Mouse (Mus musculus) thymus, postnatal 25 days (tissue): ENCODE data around the gene Dbp.
A peak's percentile ranks its signal among the peaks of the same experiment; 100 is the strongest.
"Not testable (repeated sequence)": the region's sequence is repeated elsewhere in the genome, so short reads cannot be mapped to it uniquely, and the experiment has no call there.

Experiments used
- DNase-seq: peaks from one replicate; pipeline ENCODE4 v3.0.0; 2022

Dbp gene

DNA sequence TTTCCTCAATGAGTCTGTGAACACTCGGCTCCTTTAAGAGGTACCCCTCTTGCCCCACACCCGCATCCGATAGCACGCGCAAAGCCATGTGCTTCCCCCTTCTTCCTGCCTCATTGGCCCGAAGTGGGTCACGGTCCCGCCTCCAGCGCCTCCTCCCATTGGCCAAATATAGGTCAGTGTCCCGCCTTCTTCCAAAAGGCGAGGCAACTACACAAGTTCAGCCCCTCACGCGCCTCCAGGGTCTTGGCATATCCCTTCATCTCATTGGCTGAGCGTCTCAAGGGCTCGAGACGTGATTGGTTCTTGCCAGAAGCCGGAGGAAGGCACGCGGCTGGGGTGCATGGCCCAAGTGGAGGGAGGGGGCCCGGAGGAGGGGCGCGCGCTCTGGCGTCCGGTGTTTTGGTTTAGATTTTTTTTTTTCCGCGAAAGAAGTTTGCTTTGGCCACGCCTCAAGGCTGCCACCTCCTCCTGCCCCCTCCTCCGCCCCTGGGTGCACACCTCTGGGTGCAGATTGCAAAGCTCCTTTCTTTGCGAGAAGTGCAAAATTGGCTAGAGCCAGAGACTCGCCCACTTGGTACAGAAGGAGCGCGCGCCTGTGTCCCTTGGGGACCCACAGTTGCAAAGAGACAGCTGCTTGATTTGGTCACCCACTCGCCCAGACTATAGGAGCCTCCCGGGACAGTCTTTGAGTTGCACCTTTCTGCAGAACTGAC lies at the start of gene Dbp:
Gene Dbp, plus strand, starts transcription at position 359 of the 713 bp plus-strand sequence.
- DNase-seq: peak; percentile 99

DNA sequence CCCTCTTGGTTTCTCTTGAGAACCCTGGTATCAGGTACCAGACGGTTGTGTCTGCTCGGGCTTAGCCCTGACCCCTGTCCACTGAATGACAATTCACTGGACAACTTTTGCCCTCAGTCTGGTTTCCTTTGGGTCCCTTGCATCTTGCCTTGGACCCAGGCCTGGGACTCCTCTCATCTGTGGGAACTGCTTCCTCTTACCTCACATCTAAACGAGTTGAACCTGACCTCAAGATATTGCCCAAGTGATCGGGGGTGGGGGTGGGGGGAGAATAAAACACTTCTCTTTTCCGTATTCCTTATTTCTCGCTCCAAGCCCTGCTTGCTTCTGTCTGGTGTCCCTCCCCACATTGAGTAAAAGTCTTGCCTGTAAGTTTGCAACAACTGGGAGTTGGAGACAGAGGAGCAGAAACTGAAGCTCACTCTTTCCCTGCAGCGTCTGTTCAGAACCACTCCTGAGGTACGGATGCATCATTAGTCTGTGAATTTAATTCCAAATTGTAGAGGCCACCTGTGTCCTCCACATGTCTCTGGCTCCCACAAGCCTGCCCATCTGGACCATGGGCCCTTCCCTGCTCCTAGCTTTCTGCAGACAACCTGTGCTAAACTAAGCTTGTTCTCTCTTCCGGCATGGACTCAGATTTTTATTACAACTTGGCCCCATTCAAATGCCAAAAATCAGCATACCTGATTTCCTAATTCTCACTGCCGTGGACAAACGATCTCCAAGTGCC lies 44.0 kb upstream of the Dbp start:
- no peak for DNase-seq

DNA sequence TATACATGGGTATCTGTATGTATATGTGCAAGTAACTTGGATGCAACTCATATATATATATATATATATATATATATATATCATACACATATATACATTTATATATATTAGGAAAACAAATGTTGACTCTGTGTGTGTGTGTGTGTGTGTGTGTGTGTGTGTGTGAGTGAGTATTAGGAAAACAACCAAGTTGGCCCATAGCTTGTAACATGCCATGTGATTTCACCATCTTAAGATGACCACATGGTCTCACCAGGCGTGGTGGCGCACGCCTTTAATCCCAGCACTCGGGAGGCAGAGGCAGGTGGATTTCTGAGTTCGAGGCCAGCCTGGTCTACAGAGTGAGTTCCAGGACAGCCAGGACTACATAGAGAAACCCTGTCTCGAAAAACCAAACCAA lies 43.2 kb upstream of the Dbp start:
- DNase-seq: not testable (repeated sequence)

DNA sequence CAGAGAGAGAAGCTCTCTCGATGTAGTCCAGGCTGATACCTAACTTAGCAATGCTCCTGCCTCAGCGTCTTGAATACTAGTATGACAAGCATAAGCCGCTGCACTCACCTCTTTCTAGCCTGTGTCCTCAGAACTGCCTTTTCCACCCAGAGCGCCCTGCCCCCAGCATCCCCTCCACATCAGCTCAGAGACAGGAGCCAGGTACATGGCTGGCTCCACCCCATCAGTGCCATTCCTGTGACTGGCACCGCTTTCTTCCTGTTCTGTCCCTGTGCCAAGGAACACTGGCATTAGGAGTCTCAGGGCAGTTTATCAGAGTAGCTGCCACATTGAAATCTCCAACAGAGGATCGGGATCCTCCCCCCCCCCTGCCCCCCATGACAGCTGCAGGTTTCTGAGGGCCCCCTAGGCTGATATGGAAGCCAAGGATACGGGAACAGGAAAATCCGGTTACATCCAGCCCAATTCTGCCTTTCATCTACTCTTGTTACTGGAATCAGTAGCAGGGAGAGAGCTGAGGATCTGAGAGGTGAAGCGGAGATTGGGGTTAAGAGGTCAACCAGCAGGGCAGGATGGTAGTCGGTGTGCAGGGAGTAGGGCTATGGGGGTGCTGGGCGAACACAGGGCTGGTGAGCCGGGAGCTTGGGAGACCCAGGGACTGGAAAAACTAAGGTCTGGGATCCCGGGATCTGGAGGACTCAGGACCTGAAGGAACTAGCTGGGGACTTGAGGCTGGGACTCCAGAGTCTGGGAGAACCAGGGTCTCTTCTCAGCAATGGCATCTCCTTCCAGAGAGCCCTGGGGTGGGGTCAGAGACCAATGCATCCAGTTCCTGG lies 39.4 kb upstream of the Dbp start:
- DNase-seq: no peak

DNA sequence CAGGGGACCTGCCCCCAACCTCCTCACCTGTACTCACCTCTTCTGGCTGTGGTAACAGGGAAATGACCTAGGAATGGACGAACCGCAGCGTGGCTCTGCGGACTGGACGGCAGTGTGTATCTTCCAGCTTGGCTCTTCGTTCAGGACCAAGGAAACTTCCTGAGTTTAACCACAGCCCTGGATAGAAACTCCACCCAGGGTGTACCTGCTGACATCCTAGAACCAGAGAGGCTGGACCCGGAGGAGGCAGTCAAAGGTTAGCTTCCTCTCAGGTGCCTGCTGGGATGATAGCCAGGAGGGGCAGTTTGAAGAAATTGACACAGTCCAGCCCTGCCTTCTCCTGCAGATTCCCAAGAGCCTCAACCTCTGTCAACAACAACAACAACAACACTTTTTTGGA lies 38.7 kb upstream of the Dbp start, which contains the start of gene Fut2:
Gene Fut2, minus strand, starts transcription at position 234 of the 400 bp plus-strand sequence.
- no peak for DNase-seq

DNA sequence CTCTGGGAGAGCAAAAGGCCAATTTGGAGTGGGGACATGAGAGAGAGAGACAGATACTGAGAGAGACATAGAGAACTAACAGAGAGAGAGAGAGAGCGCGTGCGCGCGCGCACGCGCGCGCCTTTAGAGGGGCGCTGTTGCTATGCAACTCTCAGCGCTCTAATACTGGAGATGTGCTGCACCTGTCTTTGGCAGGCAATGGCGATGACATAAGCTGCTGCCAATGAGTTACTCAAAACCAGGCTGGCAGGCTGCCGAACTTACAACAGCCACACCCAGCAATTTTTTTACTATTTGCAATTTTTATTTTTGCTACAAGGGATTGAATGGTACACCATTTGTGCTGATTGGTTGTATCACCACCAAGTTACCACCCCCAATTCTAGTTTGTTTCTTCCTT lies 37.1 kb upstream of the Dbp start:
- DNase-seq: no peak

DNA sequence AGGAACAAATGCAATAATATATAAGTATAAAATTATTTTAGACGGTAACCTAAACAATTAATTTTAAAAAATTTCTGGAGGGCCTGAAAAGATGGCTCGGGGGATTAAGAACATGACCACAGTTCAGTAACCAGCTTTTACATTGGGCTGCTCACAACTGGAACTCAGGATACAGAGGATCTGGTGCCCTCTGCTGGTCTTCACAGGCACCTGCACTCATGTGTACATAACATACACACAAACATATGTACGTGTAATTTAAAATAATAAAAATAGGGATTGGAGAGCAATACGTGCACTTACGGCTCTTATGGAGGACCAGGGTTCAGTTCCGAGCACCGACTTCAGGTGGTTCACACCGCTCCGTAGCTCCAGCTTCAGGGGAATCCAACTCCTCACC lies 36.0 kb upstream of the Dbp start:
- DNase-seq: no peak

DNA sequence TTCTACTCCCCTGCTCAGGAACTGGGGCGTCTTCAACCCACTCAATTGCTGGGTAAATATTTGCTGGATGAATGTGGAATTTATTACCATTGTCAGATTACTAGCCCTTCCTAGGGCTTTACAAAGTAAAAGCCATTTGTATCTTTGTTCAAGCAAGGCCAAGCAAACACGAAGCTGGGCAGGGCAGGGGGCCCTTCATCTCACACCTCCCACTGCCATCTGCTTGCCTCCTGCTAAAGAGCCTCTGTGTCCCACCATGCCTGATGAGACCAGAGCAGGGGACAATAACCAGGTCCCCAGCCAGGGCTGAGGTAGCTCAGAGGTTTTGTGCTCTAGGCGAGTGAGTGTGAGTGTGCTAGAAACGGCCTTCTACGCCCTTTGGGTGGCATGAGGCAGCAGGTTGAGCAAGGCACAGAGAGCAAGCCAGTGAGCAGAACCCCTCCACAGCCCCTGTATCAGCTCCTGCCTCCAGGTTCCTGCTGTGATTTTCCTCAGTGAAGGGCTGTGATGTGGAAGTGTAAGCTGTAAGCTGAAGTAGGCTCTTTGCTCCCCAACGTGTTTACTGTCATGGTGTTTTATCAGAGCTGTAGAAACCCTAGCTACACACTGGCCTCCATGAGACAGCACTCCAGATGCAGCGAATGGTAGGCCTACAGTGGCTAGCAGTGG lies 27.1 kb upstream of the Dbp start:
- no peak for DNase-seq

DNA sequence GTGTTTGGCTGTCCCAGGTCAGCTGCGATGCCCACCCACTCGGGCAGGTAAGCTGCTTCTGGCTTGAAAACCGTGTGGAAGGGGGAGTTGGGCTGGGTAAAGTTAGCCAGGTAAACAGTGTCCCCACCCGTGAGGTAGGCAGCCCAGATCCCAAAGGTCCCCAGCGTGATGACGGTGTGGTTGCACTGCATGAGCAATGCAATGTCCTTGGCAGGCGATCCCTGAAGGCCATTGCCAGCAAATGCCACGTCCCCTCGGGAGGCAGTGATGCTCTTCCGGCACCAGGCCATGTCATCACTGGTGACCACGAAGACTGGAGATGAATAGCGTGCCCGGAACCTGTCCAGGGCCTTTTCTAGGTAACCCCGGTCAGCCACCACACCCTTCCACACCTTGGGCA lies 26.4 kb upstream of the Dbp start:
- DNase-seq: no peak

DNA sequence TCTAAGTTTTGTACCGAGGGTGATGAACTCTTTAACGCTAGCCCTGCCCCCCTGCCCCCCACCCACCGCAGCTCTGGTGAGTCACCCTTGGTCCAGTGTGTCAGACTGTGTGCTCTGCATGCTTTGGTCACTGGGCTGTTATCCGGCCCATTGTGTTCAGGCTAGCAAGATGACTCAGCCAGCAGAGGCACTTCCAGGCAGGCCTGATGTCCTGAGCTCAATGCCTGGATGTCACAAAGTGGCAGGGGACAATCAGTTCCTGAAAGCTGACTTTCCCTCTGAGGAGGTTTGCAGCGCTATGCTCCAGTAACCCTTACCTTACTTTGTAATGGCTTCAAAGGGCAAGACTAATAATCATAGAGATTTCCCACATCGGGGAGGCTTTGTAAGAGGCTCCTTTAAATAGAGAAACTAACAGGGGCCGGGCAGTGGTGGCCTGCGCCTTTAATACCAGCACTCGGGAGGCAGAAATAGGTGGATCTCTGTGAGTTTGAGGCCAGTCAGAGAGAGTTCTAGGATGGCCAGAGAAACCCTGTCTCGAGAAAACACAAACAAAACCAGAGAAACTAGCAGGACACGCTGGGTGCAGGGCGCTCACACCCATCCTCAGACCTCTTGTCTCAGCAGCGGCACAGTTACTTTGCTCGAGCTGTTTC lies 24.8 kb upstream of the Dbp start:
- DNase-seq: no peak

DNA sequence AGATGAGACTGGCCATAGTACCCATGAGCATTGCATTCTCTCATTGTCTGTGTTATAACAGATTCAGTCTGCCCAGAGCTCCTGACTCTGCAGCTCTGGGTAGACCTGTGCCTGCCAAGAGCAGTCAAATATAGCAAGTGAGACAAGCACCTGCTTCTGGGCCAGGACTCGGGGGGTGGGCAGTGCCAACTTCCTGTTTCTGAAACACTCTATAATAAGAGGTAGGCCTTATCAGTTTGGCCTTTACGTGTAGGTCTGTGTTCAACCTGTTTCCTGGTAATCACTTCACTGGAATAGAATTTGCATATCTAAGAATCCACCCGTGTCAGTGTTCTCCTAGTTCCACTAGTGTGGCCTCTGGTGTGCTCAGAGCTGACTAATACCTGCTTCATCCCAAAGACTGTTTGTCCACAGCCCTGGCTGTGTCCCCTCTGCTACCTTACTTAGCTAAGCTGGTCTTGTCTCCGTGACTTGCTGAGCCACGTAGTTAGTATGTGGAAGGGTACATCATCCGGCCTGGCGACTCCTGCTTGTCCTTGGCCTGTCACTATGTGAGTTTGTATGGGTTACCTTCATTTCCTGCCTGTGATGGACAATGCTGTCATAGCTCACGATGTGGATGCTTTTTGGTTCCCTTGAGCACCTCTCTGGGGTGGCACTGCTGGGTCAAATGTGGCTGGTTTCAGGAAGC lies 23.7 kb upstream of the Dbp start:
- DNase-seq: no peak

DNA sequence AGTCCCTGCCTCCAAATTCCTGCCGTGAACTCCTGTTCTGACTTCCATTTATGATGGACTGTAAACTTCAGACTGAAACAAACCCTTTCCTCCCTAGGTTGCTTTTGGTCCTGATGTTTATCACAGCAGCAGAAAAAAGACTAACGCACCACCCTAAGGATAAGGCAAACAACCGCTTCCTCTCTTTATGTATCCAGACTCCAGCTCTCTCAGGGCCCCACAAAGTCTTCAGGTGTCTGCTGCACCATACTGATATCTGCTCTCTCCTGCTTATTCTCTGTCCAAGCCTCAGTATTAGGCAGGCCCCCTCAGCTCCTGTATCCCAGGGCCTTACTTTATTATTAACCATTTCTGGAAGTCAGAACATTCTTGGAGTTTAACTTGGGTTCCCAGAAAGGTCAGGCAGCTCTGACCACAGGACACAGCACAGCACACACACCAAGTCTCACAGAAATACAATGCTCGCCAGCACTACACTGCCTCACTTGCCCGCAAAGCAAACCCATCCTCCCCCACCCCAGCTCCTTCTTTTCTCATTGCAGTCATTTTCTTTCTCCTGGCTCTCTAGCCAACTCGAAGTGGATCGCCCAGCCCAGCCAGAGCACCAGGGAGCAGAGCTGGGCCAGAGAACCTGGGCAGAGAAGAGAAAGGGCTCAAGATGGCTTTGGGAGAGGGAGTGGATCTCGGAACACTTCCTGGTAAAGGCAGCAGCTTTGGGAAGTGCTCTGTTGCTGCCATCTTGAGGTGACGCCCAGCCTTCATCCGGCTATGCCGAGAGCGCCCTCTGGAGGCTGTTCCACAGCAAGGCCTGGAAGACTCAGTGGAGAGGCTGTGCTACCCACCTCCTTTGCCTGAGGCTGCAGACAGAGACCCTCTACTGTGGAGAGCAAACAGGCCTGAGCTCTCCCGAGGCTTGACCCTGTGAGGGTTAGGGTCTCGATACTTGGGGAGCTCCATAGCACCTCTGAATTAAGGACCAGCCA lies 22.5 kb upstream of the Dbp start:
- peak; percentile 85 for DNase-seq

DNA sequence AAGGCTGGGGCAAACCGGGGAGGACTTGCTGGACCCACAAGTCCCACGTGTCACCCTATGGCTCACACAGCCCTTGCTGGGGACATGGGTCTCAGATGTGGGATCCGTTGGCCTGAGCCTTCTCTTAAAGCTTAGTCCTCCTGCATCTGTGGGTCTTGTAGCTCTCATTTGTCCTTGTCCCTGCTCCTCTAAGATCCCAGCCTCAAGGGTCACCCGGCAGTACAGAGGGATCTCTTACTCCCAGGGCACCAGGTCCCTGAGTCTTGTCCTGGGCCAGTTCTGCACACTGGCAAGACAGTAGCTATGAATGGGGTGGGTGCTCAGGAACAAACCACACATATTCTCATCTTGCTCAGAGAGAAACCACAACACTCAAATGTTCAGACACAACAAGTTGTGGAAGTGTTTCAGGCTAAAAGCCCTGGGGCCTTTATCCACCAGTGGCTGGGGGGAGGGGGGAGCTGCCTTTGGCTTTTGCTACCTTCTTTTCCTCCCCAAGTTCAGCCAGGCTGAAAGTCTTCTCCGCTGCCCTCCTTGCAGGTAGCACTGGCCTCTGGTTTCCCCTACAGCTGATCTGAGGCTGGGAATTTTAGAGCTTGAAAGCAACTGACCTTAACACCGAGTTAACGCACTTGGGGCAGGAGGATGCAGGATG lies 21.4 kb upstream of the Dbp start, which contains the start of gene Ntn5:
Gene Ntn5, plus strand, starts transcription at position 627 of the 655 bp plus-strand sequence.
- DNase-seq: peak; percentile 27

DNA sequence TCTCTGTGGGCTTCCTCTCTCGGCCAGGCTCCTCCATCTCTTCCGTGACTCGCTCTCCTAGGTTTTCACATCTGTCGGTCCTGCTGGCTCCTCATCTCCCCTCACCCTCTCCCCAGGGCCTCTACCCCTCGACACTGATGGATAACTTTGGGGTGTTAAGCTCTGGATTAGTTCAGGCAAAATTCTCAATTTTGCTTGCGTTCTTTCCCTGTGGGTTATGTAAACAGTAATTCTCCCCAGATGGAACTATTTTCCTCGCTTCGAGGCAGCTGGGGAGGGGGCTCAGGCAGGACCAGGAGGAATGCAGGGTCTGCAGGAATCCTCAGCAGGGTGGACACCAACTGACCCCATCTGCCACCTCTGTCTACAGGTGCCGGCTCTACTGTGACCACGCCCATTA lies 19.1 kb upstream of the Dbp start:
- DNase-seq: no peak

DNA sequence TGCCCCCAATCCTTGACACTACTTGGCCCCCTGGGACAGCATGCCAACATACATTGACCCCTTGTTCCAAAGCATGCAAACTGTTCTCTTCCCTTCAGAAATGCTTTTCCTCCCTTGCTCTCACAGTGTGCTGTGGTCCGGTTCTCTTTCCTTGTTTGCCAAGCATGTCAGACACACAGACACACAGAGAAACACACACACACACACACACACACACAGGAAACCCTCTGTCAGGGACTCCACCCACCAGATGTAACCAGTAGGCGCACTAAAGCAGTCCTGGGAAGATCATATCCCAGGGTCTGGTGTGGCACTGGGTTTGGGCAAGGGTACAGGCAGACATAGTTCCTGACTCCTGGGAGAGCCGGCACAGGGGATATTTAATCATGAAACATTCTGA lies 18.0 kb upstream of the Dbp start:
- DNase-seq: no peak

DNA sequence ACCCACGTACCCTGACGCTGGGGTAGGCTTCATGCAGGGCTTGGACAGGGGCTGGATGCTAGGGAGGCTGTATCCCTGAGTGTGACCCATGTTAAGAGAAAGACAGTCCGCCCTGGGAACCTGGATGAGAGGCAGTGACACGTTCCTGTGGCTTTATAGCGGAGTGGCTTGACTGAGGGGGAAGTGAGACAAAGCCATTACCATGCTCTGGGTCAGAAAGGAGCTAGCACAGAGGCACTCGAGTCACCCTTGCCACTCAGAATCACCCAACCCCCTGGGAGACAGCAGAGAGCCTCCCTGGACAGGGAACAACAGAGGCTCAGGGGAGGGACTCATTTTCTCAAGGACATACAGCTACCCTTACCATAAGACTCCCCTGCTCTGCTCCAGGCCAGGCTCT lies 15.8 kb upstream of the Dbp start:
- DNase-seq: no peak

DNA sequence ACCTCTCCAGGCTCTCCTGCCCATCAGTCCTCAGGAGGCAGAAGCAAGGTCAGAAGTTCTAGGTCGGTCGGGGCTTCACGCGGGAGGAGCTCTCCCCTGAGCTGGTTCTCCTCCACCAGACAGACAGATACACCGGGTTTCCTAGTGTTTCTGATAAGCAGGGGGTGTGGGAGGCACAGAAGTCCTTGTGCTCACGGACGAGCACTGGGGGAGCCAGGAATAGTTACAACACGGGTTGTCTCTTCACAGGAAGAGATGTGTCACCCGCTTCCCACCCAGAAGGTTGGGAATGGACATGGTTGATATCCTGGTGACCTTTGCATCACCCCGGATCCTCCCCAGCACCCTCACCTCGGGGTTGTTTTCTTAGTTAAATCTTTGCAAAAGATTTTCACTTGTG lies 15.1 kb upstream of the Dbp start:
- DNase-seq: no peak

DNA sequence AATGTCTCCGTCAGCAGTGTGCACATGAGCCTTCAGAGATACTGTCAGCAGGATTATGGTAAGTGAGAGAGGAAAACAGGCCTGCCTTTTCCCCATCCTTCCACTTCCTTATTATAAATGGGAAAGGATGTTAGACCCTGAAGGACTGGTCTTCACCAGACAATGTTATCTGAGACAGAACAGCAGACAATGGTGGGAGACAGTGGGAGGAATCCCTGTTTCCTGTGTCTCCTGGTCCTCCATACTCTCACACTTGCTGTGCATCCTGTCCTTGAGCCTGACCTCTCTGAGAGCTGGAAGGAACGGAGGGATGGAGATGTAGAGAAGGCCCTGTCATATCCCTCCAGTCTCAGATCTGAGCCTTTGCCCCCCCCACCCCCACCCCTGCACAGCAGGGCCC lies 12.5 kb upstream of the Dbp start:
- DNase-seq: no peak

DNA sequence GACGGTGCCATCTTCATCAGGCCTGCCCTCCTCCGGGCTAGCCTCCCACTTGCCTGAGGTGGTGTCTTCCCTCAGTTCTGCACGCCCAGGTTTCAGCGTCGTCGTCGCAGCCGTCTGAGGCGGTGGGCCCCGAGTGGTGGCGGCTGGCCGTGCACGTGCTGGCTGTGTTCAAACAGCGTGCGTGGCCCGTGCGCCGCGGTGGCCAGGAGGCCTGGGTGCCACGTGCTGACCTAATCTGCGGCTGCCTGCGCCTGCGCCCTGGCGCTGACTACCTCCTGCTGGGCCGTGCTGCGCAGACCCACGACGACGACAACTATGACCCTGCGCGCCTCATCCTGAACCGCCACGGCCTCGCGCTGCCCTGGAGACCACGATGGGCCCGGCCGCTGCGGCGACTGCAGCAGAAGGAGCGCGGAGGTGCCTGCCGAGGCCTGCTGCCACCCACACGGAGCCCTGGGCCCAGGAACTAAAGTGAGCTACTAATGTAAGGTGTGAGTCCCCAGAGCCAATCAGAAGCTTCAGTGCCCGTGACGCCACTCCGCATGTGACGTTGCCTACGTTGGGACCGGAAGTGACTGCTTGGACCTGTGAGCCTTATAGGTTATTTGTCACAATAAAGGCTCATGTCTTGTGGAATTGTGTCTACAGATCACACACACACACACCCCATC lies 10.8 kb upstream of the Dbp start, which contains the start of gene Sec1:
Gene Sec1, minus strand, starts transcription at position 482 of the 671 bp plus-strand sequence.
- DNase-seq: no peak
